Mouse (Mus musculus) forebrain, embryonic 10.5 days (tissue): ENCODE measurements around the gene Thumpd1. TPM values are rescaled to one million over a fixed set of nuclear protein-coding genes. Genes with fewer than 3 reads are reported as not detected.

Experiments
- polyA plus RNA-seq: library from polyadenylated mRNA; unstranded; fragments of >200 nt; fragmentation: Nextera tagmentation; extraction: Ambion mirVana; gene quantifications from 2 replicates; pipeline ENCODE4 v1.2.1, GENCODE M21; 2016

Gene Thumpd1
- polyA plus RNA-seq, 1 experiment from 2014 or later: 101 TPM

Other genes starting within 250 kb of the Thumpd1 start
- not detected in 2 replicates for gene Umod, start 241.5 kb downstream of the Thumpd1 start, polyA plus RNA-seq
- gene Acsm5, start 201.3 kb downstream of the Thumpd1 start, polyA plus RNA-seq: not detected in 2 replicates
- not detected in 2 replicates for gene Pdilt, start 197.3 kb downstream of the Thumpd1 start, polyA plus RNA-seq
- gene Acsm2, start 166.5 kb downstream of the Thumpd1 start, polyA plus RNA-seq: not detected in 2 replicates
- not detected in 2 replicates for gene Acsm1, start 113.8 kb downstream of the Thumpd1 start, polyA plus RNA-seq
- 0.14 and 0.19 TPM in 2 replicates for gene Acsm4, start 30.8 kb downstream of the Thumpd1 start, polyA plus RNA-seq
- 0.10 and 0.15 TPM in 2 replicates for gene Acsm3, start 40.1 kb upstream of the Thumpd1 start, polyA plus RNA-seq
- gene Rexo5, start 73.2 kb upstream of the Thumpd1 start, polyA plus RNA-seq: 25.5 and 27.3 TPM in 2 replicates
- 34.6 and 36.0 TPM in 2 replicates for gene Eri2, start 73.3 kb upstream of the Thumpd1 start, polyA plus RNA-seq
- gene Lyrm1, start 175.1 kb upstream of the Thumpd1 start, polyA plus RNA-seq: 8.7 and 9.6 TPM in 2 replicates
- 12.8 and 14.3 TPM in 2 replicates for gene Dcun1d3, start 175.5 kb upstream of the Thumpd1 start, polyA plus RNA-seq